Mouse (Mus musculus) embryo, embryonic 11 days (tissue): ENCODE measurements around the gene Gm12845.
"Not testable (repeated sequence)": the region's sequence is repeated elsewhere in the genome, so short reads cannot be mapped to it uniquely, and the experiment has no call there.

Experiments
- DNase-seq: peaks from one replicate; pipeline ENCODE4 v3.0.0-alpha.2; 2015

The Gm12845 gene

GRCm38 (mm10) chr4:117724112-117724511 lies at the start of gene Gm12845:
Gene Gm12845 (plus strand): TSS chr4:117724412.
- DNase-seq: no peak

GRCm38 (mm10) chr4:117676903-117677302 lies 47.3 kb upstream of the Gm12845 start:
- peak; percentile 87 for DNase-seq

- no peak for DNase-seq
Observed at GRCm38 (mm10) chr4:117680963-117681362, 43.2 kb upstream of the Gm12845 start.

GRCm38 (mm10) chr4:117681931-117682461 lies 42.2 kb upstream of the Gm12845 start, which contains the start of gene Dmap1:
Gene Dmap1 (minus strand): TSS chr4:117682273.
- peak; percentile 94 for DNase-seq

- no peak for DNase-seq
Observed at GRCm38 (mm10) chr4:117682463-117682862, 41.7 kb upstream of the Gm12845 start.

GRCm38 (mm10) chr4:117683048-117683768 lies 41.0 kb upstream of the Gm12845 start:
- DNase-seq: no peak

- no peak for DNase-seq
Observed at GRCm38 (mm10) chr4:117686354-117686753, 37.9 kb upstream of the Gm12845 start.

- peak; percentile 66 for DNase-seq
Observed at GRCm38 (mm10) chr4:117705361-117705760, 18.9 kb upstream of the Gm12845 start.

- DNase-seq: no peak
Observed at GRCm38 (mm10) chr4:117708780-117709550, 15.2 kb upstream of the Gm12845 start.

GRCm38 (mm10) chr4:117712314-117712713 lies 11.9 kb upstream of the Gm12845 start:
- no peak for DNase-seq

GRCm38 (mm10) chr4:117713303-117714098 lies 10.7 kb upstream of the Gm12845 start:
- DNase-seq: no peak

- no peak for DNase-seq
Observed at GRCm38 (mm10) chr4:117731926-117732325, 7.7 kb downstream of the Gm12845 start.

- peak; percentile 29 for DNase-seq
Observed at GRCm38 (mm10) chr4:117737559-117737958, 13.3 kb downstream of the Gm12845 start.

GRCm38 (mm10) chr4:117752469-117752868 lies 28.3 kb downstream of the Gm12845 start:
- DNase-seq: not testable (repeated sequence)

- no peak for DNase-seq
Observed at GRCm38 (mm10) chr4:117760151-117760550, 35.9 kb downstream of the Gm12845 start.

- no peak for DNase-seq
Observed at GRCm38 (mm10) chr4:117765416-117765815, 41.2 kb downstream of the Gm12845 start, which contains the start of gene Klf17. Gene Klf17 (minus strand): TSS chr4:117765648.

- peak; percentile 81 for DNase-seq
Observed at GRCm38 (mm10) chr4:117770935-117771334, 46.7 kb downstream of the Gm12845 start.

- DNase-seq: no peak
Observed at GRCm38 (mm10) chr4:117772960-117773359, 48.7 kb downstream of the Gm12845 start.
